In genomic region chr8:108522050-108522449, GRCm38 (mm10) we compare ENCODE assay signal across 19 mouse cellular contexts.
"Had no signal": no experiment of that assay in that cellular context is flagged by ENCODE, and none has a peak within 500 bp of the region (broad histone marks: within the 10 kb centered on the region; RNA-seq: fewer than 3 reads in every experiment).

No protein-coding gene starts in this region.

- H3K27me3 ChIP-seq: neural tube, embryonic 15.5 days had no signal

- H3K9me3 ChIP-seq: midbrain, embryonic 10.5 days; midbrain, embryonic 12.5 days; neural tube, embryonic 13.5 days; neural tube, embryonic 15.5 days had no signal

- H3K27ac ChIP-seq: midbrain, embryonic 10.5 days; midbrain, embryonic 12.5 days; neural tube, embryonic 13.5 days; neural tube, embryonic 15.5 days had no signal

- H3K4me2 ChIP-seq: lung, embryonic 14.5 days; midbrain, embryonic 12.5 days; neural tube, embryonic 13.5 days; neural tube, embryonic 15.5 days had no signal

- H3K4me3 ChIP-seq: midbrain, embryonic 10.5 days; midbrain, embryonic 12.5 days; myocyte; neural tube, embryonic 13.5 days; neural tube, embryonic 15.5 days had no signal

- DNase-seq: lung, adult 18-20 months; lung, embryonic 14.5 days; lung, postnatal 10 days; lung, postnatal 4 days; midbrain, embryonic 14.5 days; retina, postnatal 1 day; right cerebral cortex, adult 18-20 months; right cerebral cortex, postnatal 25 days; right cerebral cortex, postnatal 4 days; spleen, adult 18-20 months; thymus, adult 18-20 months; thymus, postnatal 14 days; thymus, postnatal 36 days had no signal

- H3K36me3 ChIP-seq: midbrain, embryonic 10.5 days; midbrain, embryonic 12.5 days; neural tube, embryonic 13.5 days; neural tube, embryonic 15.5 days had no signal

- H3K4me1 ChIP-seq: midbrain, embryonic 10.5 days; midbrain, embryonic 12.5 days; neural tube, embryonic 13.5 days; neural tube, embryonic 15.5 days had no signal

- H3K9ac ChIP-seq: lung, embryonic 14.5 days; midbrain, embryonic 12.5 days; neural tube, embryonic 13.5 days; neural tube, embryonic 15.5 days had no signal

- ATAC-seq: midbrain, embryonic 16.5 days had no signal
